Mouse (Mus musculus): ENCODE results near the gene Higd1a.

Gene Higd1a

DNA sequence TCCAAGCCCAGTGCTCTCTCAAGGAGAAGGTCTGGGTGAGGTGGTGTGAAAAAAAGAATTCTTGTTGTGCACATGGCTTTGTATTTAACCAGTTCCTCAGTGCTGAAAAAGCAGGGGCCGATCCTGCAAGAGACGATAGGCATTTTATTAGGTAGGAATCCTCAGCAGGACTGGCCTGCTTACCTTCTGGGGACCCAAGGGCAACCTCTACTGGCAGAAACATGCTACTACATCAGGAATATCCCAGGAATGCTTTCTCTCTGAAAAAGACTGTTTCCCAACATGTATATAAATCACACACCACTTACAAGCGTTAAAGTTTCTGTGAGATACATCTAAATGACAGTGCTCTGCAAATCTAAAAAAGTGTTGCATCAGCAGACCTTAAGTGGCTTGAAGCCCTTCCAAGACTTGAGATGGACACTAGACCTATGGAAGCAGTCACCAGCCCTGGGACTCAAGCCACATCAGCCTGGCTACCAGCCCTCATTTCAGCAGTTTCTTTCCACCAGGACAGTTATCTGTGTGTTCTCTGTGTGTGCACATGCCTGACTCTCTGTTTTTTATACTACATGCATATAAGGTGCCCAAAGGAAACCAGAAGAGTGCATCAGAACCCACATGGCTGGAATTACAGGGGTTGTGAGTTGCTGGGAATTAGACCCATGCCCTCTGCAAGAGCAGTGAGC, 19.0 kb upstream of the Higd1a start:
- peak; percentile 72 for DNase-seq

DNA sequence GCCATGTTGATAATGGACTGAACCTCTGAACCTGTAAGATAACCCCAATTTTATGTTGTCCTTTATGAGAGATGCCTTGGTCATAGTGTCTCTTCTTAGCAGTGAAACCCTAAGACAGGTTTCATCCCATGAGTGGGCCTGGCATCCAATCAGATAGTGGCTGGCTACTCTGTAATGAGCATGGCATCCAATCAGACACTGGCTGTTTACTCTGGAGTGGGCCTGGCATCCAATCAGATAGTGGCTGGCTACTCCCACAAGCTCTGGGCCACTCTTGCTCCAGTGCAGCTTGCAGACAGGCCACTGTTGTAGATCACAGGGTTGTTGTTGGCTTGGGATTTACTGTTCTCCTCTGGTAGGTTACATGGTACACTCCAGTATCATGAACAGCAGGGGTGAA, 15.4 kb upstream of the Higd1a start:
- DNase-seq: no peak

DNA sequence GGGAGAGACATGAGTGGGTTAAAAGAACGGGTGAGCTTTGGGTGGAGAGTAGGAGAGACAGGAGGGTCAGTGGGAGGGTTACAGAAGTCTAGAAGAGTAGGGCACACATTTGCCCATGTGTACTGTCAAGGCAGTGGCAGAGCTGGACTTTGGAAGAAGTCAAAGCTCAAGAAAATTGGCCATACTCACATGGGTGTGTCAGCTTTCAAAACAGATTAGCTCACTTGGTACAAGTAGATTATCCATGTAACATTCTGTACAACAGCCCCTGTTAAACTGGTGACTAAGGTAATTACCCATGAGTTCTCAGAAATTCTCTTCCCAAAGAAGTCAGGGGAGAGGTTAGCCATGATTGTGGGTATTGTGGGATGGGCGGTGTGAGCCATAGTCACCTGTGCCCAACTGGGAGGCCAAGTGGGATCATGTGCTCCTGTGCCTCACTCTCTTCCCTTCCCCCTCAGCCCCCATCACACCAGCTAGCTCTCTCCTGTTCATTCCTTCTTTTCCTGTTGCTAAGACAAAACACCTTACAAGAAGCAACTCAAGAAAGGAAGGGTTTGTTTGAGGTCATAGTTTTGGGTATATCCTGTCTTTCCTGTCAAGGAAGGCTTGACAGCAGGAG, 14.0 kb upstream of the Higd1a start:
- no peak for DNase-seq

DNA sequence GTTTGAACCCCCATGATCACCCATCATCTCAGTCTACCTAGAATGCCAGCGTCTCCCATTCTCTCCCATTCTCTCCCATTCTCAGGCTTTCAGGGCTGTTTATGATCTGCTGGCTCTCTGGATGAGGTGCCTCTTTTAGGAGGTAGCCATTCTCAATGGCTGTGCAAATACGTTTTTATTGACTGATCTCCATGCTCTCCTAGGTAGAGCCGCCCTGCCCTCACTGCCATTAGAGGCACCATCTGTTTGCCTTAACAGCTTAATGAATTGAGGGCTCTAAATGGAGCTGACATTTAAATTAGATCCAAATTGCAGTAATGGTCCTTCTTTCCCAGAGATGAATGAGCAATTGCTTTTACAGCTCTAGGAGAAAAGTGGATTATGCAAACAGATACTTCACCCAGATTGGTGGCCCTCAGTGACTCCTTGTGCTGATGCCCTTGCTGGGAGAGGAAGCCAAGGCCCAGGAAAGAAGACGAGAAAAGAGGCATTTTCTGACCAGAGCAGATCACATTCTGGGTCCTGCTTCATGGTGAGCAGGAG, 11.9 kb upstream of the Higd1a start:
- DNase-seq: peak; percentile 30

DNA sequence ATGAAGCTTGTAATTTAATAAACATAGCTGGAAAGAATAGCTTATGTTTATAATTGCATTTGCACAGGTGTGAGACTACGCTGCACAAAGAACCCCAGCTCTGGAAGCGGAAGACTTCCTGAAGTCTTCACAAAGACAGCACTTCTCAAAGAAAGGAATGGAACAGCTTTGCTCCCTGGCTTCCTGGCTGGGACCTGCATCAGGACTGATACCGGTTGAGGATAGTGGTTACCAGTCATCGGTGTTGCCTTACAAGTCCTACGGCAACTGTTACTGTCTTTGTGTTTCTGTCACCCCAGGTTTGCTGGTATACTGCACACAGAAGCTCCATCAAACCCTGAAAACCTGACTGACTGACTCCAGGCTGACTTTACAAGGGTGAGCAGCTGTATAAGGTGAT, 11.3 kb upstream of the Higd1a start:
- no peak for DNase-seq

DNA sequence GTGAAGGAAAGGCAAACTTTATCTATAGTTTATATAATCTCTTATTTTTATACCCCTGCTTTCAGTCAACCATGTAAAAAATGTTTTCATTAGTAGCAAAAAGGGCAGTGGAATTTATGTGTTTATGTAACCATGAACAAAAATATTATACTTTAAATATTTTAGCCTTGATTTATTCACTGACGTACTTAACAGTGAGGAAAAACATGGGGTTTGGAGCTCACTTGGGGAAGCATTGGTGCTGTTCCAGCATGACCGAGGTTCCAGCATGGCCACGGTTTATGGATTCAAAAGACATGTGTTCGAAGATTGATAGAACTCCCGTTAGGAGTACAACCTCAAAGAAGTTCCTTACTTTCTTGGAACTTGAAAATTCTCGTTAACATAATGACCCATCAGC, 10.1 kb upstream of the Higd1a start:
- no peak for DNase-seq

DNA sequence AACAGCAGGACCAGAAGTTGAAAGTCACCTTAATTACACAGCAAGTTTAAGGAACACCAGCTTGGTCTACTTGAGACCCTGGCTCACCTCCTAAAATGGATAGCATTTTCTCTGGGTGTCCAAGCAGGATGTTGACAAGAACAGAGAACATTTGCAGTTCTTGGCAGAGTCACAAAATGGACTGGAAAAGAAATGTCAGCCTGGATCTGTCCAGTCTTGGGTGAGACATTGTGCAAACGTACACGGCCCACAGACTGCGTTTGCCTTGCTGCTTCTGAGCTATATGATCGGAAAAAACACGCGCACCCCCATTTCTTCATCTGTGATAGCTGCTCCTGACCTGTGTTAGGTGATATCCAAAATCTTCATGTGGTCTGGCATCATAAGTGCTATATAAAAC, 9.5 kb upstream of the Higd1a start:
- DNase-seq: no peak

DNA sequence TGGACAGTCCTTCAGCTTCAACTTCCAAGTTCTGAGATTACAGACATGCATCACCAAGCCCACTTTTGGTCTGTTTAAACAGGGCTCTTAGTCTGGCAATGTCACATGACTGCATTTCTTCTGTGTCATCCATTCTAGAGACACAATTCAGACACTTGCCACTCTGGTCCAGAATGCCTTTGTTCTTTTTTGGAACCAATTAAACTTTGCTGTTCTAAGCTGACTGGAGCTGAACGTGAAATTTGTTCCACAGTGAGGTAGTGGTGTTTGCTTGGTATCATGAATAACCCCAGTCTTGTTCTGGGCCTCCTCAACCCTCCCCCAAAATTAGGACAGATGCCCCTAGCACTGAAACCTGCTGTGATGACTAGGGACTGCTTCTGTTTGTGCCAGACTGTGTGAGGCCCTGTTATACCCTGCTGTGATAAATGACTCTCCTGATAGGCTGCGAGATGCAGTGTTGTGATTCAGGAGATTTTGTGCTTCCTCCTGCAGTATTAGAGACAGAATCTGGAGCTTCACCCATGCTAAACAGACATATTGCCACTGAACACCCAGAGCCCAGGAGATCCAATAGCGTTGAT, 7.4 kb upstream of the Higd1a start:
- peak; percentile 52 for DNase-seq

DNA sequence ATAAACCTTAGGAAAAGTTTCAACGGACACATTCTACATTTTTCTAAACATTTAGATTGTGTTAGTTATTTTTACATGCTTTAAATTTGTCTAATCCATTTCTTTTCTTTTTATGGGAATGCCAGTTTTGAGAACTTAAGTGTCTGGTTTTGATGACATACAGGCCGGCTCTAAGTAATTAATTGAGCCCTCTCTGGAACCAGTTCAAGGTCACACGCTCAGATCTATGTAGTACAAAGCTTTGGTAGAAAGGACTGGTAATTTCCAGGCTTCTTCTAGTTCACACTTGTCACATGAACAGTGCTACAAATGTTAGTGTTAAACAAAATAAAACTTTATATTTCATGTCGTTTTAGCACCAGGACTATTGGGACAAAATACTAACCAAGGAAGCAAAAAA, 6.7 kb upstream of the Higd1a start:
- no peak for DNase-seq

DNA sequence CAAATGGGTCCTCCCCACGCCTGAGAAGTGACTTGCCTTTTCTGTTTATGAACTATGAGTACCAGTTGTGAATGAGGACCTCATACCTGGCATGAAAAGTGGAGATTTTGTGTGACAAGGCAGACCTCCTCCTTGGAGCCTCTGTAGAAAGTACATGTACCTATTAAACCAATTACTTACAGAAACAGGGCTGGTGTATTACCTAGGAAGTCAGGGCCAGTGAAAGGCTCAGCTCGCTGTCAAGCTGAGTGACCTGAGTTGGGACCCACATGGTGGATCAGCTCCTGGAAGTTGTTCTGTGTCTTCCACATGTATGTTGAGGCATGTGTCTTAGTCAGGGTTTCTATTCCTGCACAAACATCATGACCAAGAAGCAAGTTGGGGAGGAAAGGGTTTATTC, 2.8 kb upstream of the Higd1a start:
- DNase-seq: no peak

DNA sequence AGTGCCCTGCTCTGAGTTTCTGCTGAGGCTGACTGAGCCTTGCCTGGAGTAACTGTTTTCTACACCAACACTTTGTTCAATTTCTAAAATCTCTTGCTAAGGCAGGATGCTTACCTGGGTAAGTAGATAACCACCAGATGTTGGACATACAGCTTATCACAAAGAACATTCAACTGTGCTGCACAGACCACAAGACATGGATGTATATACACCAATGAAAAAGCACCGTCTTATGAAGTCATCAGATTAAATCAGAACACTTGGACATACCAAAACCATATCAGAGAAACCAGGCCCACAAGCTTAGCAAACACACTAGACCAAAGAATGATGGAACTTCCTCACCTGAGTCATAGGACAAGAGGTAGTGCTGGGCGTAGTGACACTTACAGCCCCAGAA, 1.2 kb upstream of the Higd1a start:
- DNase-seq: no peak

DNA sequence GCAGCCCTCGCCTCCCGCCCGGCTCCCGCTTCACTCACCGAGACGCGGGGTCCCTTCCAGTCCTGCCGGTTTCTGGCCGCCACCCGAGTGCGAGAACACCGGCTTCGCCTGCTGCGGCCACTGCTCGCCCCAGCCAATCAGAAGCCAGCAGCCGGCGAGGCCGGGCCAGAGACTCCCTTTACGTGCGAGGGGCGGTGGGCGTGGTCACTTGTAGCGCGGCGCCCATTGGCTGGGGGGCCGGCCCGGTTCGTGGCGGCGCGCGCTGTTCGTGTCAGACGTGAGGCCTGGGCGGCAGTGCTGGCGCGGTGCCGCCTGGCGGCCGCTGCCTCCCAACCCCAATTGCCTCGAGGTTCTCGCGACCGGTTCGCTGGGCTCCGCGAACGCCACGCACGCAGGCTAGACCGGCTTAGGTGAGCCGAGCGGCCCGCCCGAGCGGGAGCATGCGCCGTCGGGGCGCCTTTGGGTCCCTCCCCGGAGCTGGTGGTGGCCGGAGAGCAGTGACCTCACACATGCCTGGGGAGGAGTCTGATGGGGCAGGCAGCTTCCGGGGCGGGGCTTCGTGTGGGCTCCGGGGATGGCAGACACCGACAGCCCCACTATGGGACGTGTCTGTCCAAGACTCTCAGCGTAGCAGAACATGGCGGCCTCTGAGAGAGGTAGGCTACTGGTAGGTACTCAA, 549 bp downstream of the Higd1a start:
- DNase-seq: peak; percentile 98

DNA sequence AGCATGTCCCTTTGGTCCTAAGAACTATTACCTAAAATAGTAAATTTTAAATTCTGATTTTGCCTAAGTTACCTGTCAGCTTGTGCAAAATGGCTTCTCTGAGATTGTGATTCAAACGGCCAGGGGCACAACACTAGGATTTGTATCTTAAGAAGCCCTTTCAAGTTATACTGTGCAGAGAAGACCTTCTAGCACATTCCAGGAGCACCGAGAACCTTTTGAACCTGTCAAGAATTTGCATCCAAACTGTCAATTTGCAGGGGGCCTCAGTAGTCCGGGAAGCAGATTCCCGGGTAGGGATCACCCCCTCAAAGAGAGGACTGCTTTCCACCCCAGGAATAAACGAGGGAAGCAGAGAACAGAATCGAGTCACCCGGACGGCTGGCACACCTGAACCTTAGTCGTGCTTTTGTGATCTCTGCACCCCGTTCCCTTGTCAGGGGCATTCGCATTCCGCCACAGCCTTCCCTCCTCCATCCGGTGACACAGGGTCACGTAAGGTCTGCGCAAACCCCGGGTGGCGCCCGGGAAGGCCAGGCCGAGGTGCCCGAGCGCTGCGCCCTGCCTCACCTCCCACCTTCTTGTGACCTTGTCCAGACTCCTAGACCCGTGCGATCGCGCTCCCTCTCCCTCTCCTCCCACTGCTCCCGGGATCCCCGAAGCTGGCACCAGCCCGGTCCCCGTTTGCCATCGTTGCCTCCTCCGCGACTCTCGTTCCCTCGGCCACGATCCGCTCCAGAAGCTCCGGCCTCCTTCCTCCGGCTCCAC, 1.3 kb downstream of the Higd1a start:
- DNase-seq: no peak

DNA sequence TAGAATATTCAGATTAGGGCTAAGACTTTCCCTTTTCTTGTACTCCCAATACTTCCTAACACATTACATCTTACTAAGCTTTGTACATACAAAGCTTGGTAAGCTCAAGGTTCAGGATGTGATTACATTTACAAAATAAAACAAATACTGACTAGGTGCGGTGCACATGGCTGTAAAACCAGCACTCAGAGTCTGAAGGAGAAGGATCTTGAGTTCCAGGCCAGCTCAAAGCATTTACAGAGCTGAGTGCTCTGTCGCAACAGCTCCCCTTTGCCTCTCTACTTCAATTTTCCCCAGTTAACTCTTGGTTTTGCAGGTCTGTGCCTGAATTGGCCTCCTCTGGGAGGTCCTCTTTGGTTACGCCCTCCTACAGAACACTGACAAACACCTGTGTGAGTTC, 3.9 kb downstream of the Higd1a start:
- DNase-seq: no peak

DNA sequence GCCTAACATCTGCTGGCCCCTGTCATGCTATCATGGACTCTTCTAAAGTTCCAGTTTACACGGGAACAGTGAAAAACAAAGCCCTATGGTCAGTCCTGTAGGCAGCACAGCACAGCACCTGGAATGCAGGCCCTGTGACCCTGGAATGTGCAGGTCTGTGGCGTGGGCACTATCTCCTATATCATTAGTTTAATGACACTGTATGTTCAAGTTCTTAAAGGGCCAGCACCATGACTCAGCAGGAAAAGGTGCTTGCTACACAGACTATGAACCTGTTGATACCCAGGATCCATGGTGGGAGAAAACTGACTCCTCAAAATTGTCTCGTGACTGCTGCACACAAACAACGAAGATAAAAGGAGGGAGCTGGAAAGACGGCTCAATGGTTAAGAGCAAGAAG, 10.3 kb downstream of the Higd1a start:
- no peak for DNase-seq

DNA sequence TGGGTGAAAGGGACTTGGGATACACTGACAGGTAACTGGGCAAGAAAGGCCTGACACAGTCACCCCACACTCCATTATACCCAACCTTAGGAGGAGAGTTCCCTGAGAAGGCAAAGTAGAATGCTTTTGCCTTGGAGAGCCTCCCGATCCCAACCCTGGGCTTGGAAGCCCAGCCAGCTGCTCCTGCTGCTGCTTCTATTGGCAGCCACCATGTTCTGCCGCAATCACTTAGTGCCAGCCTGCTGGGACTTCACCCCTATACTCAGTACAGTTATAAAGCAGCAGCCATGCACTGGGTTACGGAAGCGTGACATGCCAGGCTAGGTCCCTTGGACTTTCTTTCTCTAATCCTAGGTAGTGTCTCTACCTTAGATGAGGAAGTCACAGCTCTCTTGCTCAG, 11.0 kb downstream of the Higd1a start:
- no peak for DNase-seq

DNA sequence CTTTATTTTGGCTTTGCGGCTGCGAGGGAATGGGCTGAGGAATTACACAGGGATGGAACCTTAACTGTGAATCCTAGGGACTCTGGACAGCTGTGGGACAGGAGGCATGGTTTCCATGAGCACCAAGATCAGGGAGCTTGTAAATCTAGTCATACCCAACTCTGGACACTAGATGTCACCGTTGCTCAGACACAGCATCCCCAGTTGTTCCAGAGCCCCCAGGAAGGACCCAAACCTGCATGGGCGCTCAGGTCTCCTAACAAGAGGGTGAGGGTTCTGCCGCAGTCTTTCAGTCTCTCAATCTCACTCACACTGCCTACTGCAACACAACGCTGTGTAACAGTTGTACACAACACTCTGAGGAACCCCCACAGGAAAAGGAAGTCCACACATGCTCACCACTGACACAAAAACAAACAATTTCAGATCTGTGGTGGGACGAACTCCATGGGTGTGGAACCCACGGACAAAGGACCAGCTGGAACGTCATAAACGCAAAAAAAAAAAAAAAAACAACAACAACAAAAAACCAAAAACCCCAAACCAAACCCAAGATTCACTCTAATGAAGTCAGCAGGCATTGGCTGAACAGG, 11.5 kb downstream of the Higd1a start:
- DNase-seq: peak; percentile 76

DNA sequence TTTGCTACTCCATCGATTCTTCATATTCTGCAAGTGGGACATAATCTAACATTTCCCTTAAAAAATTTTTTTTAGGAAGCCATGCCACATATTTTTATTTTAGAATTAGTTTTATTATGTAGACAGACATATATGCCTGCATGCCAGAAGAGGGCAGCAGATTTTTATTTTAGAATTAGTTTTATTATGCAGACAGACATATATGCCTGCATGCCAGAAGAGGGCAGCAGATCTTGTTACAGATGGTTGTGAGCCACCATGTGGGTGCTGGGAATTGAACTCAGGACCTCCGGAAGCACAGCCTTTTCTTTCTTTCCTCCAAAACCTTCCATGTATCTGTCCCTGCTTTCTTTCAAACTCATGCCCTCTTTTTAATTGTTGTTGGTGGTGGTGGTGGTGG, 15.2 kb downstream of the Higd1a start:
- DNase-seq: no peak

DNA sequence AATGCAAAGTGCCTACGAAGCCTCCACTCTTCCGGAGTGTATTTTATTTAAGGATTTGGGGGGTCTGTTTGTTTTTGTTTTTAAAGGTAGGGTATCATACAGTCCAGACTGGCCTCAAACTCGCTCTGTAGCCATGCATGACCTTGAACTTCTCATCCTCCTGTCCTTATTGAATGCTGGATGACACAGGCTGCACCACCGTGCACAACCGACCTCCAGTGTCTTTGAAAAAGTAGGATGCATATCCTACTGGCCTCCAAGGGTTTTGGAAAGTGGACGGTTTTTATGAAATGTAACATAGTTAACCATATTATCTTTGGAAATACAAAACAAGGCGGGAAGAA, 18.6 kb downstream of the Higd1a start:
- no peak for DNase-seq

DNA sequence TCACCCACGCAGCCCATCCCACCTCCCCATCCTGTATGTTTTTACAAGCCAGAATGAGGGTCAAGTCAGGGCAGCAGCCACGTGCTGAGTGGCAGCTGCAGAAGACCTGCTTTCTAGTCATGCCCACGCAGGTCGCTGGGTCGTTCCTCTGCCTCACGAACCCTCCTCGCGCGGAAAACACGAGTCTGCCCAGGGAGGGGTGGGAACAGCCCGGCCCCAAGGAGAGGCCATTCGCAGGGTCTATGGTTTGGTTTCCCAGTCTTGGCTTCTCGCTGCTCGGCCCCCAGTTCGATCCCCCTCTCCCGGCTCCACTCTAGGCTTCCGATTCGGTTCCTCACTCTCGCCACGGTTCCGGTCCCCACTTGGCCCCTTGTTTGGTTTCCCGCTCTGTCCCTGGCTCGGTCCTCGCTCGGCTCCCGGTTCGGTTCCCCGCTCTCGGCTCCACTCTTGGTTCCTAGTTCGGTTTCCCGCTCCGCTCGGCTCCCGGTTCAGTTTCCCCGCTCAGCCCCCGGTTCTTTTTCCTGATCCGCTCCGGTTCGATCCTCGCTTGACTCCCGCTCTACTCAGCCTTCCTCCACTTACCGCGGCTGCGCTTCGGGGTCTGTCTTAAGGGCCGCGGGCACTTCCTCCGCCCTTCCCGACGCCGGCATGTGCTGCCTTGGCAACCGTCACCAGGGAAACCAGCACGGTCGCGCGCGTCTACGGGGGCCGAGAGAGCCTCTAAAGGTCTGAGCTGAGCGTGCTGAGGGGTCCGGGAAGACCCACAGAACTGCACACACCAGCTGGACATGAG, 19.1 kb downstream of the Higd1a start, which contains the start of gene Ccdc13:
Gene Ccdc13 (minus strand): TSS at position 633 of the 793 bp plus-strand sequence.
- DNase-seq: peak; percentile 94

DNA sequence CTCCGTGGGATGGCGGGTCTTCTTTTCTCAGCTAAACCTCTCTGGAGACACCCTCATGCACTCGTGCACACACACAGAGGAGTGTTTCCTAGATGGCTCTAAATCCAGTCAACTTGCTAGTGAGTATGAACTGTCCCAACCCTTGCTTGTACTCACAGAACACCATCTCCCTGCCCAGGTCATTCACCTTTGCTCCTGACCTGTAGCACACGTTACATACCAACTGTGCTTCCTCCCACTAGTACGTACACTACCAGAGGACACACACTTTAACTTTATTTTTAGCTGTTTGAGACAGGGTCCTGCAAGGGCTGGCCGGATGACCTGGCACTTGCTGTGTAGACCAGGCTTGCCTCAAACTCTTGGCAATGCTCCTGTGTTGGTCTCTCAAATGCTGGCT, 20.2 kb downstream of the Higd1a start:
- no peak for DNase-seq

DNA sequence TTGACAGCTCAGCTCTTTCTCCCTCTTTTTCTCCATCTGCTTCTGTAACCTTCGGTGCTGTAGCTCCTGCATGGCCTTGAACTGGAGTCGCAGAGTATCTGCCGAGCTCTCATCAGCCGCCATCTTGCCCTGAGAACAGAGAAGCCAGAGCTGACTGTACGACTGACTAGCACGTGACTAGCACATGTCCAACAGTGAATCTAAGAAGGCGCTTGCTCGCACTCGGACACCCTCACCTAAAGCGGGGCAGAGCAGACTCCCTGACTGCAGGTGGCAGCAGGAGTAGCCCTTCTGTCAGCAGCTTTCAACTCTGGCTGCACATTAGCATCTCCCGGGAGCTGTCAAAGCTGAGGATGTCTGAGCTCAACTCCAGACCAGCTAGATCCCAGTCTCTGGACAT, 24.3 kb downstream of the Higd1a start:
- DNase-seq: no peak

Measured in retina, postnatal 1 day (tissue).